Comparison of ENCODE assay signal across 8 mouse cellular contexts in the genomic region with DNA sequence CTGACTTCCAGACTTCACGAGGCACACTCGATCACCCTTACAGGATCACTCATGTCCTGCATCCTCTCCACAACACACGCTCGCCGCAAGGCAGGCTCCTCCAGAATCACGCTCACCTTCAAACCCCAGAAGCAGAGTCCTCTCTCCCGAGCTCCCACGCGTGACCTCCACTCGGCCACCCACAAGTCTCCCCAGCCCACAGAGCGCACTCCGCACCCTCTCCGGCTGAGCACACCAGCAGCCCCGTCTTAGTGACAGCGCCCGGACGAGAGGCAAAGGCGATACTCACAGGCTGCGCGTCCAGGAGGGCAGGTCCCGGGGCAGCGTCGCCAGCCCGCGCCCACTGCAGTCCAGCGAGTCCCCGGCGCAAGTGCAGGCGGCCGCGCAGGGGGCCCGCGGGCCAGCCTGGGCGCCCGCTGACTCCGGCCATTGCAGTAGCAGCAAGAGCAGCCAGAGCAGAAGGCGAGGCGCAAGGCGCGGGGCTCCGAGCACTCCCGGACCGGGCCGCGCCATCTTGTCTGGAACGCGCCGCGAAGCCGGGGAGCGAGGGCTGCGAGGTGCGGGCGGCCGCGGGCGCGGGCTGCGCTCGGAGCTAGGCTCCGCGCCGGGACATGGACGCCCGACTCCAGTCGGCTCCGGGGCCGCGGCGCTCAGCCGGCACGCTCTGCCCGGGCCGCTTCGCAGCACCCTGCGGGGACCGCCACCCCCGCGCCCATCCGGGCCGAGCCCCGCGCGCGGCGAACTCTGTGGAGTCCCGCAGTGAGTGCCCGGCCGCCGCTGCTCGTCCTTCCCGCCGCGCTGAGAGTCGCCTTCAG. TPM values are rescaled to one million over a fixed set of nuclear protein-coding genes. Genes with fewer than 3 reads are reported as not detected.
DNase-seq lines count a peak whose midpoint lies in the region; ATAC-seq and TF ChIP-seq lines count a peak whose summit lies in the region.

No protein-coding gene starts in this region.

- H3K36me3 ChIP-seq in forebrain, embryonic 10.5 days (replicated peaks): 0 out of 2 replicates have a peak, but pooled peaks cover 3% of the 10 kb centered on the region
- H3K36me3 ChIP-seq in hindbrain, embryonic 11.5 days (ENCODE audit: control insufficient read depth, insufficient read depth, low read length): no peaks in the 10 kb centered on the region
- H3K36me3 ChIP-seq in limb, embryonic 11.5 days (ENCODE audit: control insufficient read depth, insufficient read depth, low read length): no peaks in the 10 kb centered on the region
- no peaks in the 10 kb centered on the region for H3K36me3 ChIP-seq in midbrain, postnatal 0 days (ENCODE audit: insufficient read depth, low read length)

- peak overlapping the region; percentile 89 for H3K4me2 ChIP-seq in hindbrain, embryonic 11.5 days (replicated peaks; ENCODE audit: low read depth, low read length)
- H3K4me2 ChIP-seq in limb, embryonic 11.5 days (ENCODE audit: low read depth, severe bottlenecking): peak overlapping the region; percentile 94
- peak overlapping the region; percentile 93 for H3K4me2 ChIP-seq in midbrain, postnatal 0 days (ENCODE audit: low read depth, low read length, poor library complexity, severe bottlenecking)

- under 1% methylated on average over 95 of the region's 95 CpGs for WGBS in forebrain, embryonic 10.5 days
- WGBS in hindbrain, embryonic 11.5 days: under 1% methylated on average over 85 of the region's 95 CpGs
- under 1% methylated on average over 92 of the region's 95 CpGs for WGBS in limb, embryonic 11.5 days
- 0% methylated on average over 82 of the region's 95 CpGs for WGBS in midbrain, postnatal 0 days

- peak overlapping the region; percentile 88 for H3K9ac ChIP-seq in hindbrain, embryonic 11.5 days (ENCODE audit: low read depth, low read length)
- H3K9ac ChIP-seq in limb, embryonic 11.5 days (ENCODE audit: low read length): peak overlapping the region; percentile 93
- H3K9ac ChIP-seq in midbrain, postnatal 0 days (replicated peaks; ENCODE audit: low read length, poor library complexity, severe bottlenecking): peak overlapping the region; percentile 86

- H3K4me1 ChIP-seq in forebrain, embryonic 10.5 days: peaks cover 78% of the 10 kb centered on the region
- H3K4me1 ChIP-seq in hindbrain, embryonic 11.5 days (replicated peaks; ENCODE audit: control insufficient read depth, insufficient read depth, low read length): peaks cover 6% of the 10 kb centered on the region; the same call in 1 of the 2 replicates
- H3K4me1 ChIP-seq in limb, embryonic 11.5 days (ENCODE audit: control insufficient read depth, insufficient read depth, low read length): peaks cover 27% of the 10 kb centered on the region
- H3K4me1 ChIP-seq in midbrain, postnatal 0 days (ENCODE audit: insufficient read depth, low read length): no peaks in the 10 kb centered on the region; the same call in 1 of the 2 replicates

- no peak for TF ChIP-seq CTCF in midbrain, postnatal 0 days (IDR thresholded peaks at IDR 0.05)

- H3K4me3 ChIP-seq in forebrain, embryonic 10.5 days: peak overlapping the region; percentile 98
- peak overlapping the region; percentile 87 for H3K4me3 ChIP-seq in hindbrain, embryonic 11.5 days (ENCODE audit: low read depth, low read length)
- peak overlapping the region; percentile 94 for H3K4me3 ChIP-seq in limb, embryonic 11.5 days (ENCODE audit: low read depth, low read length)
- peak overlapping the region; percentile 92 for H3K4me3 ChIP-seq in midbrain, postnatal 0 days (ENCODE audit: low read depth, low read length)

- peak overlapping the region; percentile 98 for H3K27ac ChIP-seq in forebrain, embryonic 10.5 days
- peak overlapping the region; percentile 90 for H3K27ac ChIP-seq in hindbrain, embryonic 11.5 days (ENCODE audit: low read depth, low read length)
- H3K27ac ChIP-seq in limb, embryonic 11.5 days (replicated peaks; ENCODE audit: low read depth, low read length): peak overlapping the region; percentile 80
- H3K27ac ChIP-seq in midbrain, postnatal 0 days (ENCODE audit: low read depth, low read length): peak overlapping the region; percentile 79

- peak; percentile 62 for ATAC-seq in hindbrain, embryonic 11.5 days (ENCODE audit: low FRiP score)
- peak; percentile 40; the same call in 1 of the 2 replicates for ATAC-seq in limb, embryonic 11.5 days (ENCODE audit: insufficient number of reproducible peaks, low FRiP score, low TSS enrichment, low read depth)
- ATAC-seq in midbrain, postnatal 0 days (ENCODE audit: low FRiP score): peak; percentile 50

- no peaks in the 10 kb centered on the region for H3K9me3 ChIP-seq in forebrain, embryonic 10.5 days
- no peaks in the 10 kb centered on the region for H3K9me3 ChIP-seq in hindbrain, embryonic 11.5 days (ENCODE audit: control insufficient read depth, low read length)
- H3K9me3 ChIP-seq in limb, embryonic 11.5 days (ENCODE audit: control insufficient read depth, low read length): no peaks in the 10 kb centered on the region
- no peaks in the 10 kb centered on the region for H3K9me3 ChIP-seq in midbrain, postnatal 0 days (ENCODE audit: low read length)

- DNase-seq in frontal cortex, postnatal 25 days (ENCODE audit: low spot score in 2 of 2): peak; percentile 12 to 19
- DNase-seq in frontal cortex, adult 2 months (ENCODE audit: extremely low spot score in 1 of 2, low spot score in 1 of 2): no peak
- DNase-seq in adrenal gland, postnatal 25 days: peak; percentile 59
- peak; percentile 51 for DNase-seq in forebrain, embryonic 10.5 days (ENCODE audit: extremely low spot score, low spot score)
- peak; percentile 68 for DNase-seq in hindbrain, embryonic 11.5 days (ENCODE audit: low spot score)
- no peak for DNase-seq in limb, embryonic 11.5 days (ENCODE audit: low spot score)
- no peak for DNase-seq in midbrain, postnatal 0 days (ENCODE audit: low spot score)
- DNase-seq in testis, postnatal 10 days (ENCODE audit: low spot score): peak; percentile 71

- H3K27me3 ChIP-seq in forebrain, embryonic 10.5 days (ENCODE audit: poor library complexity, severe bottlenecking): peaks cover 18% of the 10 kb centered on the region
- H3K27me3 ChIP-seq in hindbrain, embryonic 11.5 days (ENCODE audit: control insufficient read depth, insufficient read depth, low read length): no peaks in the 10 kb centered on the region
- no peaks in the 10 kb centered on the region for H3K27me3 ChIP-seq in limb, embryonic 11.5 days (ENCODE audit: control insufficient read depth, insufficient read depth, low read length)
- peaks cover 3% of the 10 kb centered on the region; the same call in 1 of the 2 replicates for H3K27me3 ChIP-seq in midbrain, postnatal 0 days (ENCODE audit: insufficient read depth, low read length)

RNA-seq across cellular contexts. Expression of a gene that starts 0.6 kb away (rescaled TPM):
- polyA plus RNA-seq in frontal cortex, adult 2 months (2012; rRNA removed): 28.1 and 33.3 TPM in 2 replicates
- total RNA-seq in adrenal gland, postnatal 25 days (2021): 9.4 and 14.4 TPM in 2 replicates
- 18.8 and 20.6 TPM in 2 replicates for polyA plus RNA-seq in forebrain, embryonic 10.5 days (2016; fragmentation: Nextera tagmentation; extraction: Ambion mirVana)
- 18.0 and 20.2 TPM in 2 replicates for polyA plus RNA-seq in hindbrain, embryonic 11.5 days (2014; fragmentation: Nextera tagmentation; extraction: Ambion mirVana)
- 21.8 and 23.5 TPM in 2 replicates for polyA plus RNA-seq in limb, embryonic 11.5 days (2014; fragmentation: Nextera tagmentation; extraction: Ambion mirVana)
- 76.3 and 90.8 TPM in 2 replicates for total RNA-seq in midbrain, postnatal 0 days (2014; rRNA removed)
- 16.6 and 22.6 TPM in 2 replicates for polyA plus RNA-seq in midbrain, postnatal 0 days (2015; fragmentation: Nextera tagmentation; extraction: Ambion mirVana)

Comparison
In these comparisons a context has a peak if more than half of its experiments do, and no peak if none do; other contexts are left out.
1. DNase-seq: peak in frontal cortex, postnatal 25 days (2 of 2), adrenal gland, postnatal 25 days (single experiment), forebrain, embryonic 10.5 days (single experiment), hindbrain, embryonic 11.5 days (single experiment) and testis, postnatal 10 days (single experiment); none in frontal cortex, adult 2 months (0 of 2), limb, embryonic 11.5 days (single experiment) and midbrain, postnatal 0 days (single experiment).
2. Peak in every context shown above with its lines, with median percentiles within 50 percentile points of each other: H3K27ac ChIP-seq, H3K4me3 ChIP-seq, ATAC-seq, H3K4me2 ChIP-seq and H3K9ac ChIP-seq.